Mouse (Mus musculus): ENCODE measurements at regions not wholly inside any gene's neighbourhood (a gene's known extent, or its start where the extent isn't known, plus 50 kb on each side); places are given as distances from the start of the nearest gene placed in this dataset.

GRCm38 (mm10) chrX:135060184-135060583, 51.2 kb upstream of the Zmat1 start:
- TF ChIP-seq CTCF (IDR thresholded peaks at IDR 0.05; ENCODE audit: control insufficient read depth, insufficient read depth, insufficient replicate concordance, low read depth, low read length) (no peak), POLR2A (IDR thresholded peaks at IDR 0.05; ENCODE audit: control insufficient read depth, low read depth, low read length) (no peak)

All from testis, adult 2 months (tissue).